Mouse (Mus musculus) cerebellum, adult 2 months (tissue): ENCODE measurements at regions not wholly inside any gene's neighbourhood (a gene's known extent, or its start where the extent isn't known, plus 50 kb on each side); places are given as distances from the start of the nearest gene placed in this dataset.

Experiments
- DNase-seq, 2 experiments: peaks; one replicate each; pipeline ENCODE4 v3.0.0; 2021
- H3K27ac ChIP-seq: fragments of 200-500 bp; 2 replicates; pipeline ENCODE4 v1.5.1; 2012; ENCODE audit warnings: low read length, control low read depth, inconsistent platforms; ENCODE audit not compliant: insufficient read depth
- H3K27me3 ChIP-seq: fragments of 200-500 bp; 2 replicates; pipeline ENCODE4 v1.6.1; 2012; ENCODE audit warnings: inconsistent platforms, mild to moderate bottlenecking, low read length, moderate library complexity; ENCODE audit not compliant: control insufficient read depth, insufficient read depth
- H3K4me1 ChIP-seq: fragments of 200-500 bp; 2 replicates; pipeline ENCODE4 v1.6.1; 2011; ENCODE audit warnings: low read length; ENCODE audit not compliant: control insufficient read depth, insufficient read depth
- H3K4me3 ChIP-seq: fragments of 200-500 bp; replicated peaks from 2 replicates; pipeline ENCODE3; 2011; ENCODE audit warnings: mild to moderate bottlenecking, low read depth, low read length, control low read depth; ENCODE audit not compliant: insufficient read depth
- CTCF ChIP-seq: fragments of 200-500 bp; IDR thresholded peaks from 2 replicates; pipeline ENCODE4 v1.5.1; 2011; ENCODE audit warnings: low read depth, mild to moderate bottlenecking, control low read depth, low read length, moderate library complexity, borderline replicate concordance; ENCODE audit not compliant: insufficient read depth
- POLR2A ChIP-seq: fragments of 200-500 bp; IDR thresholded peaks from 2 replicates; pipeline ENCODE4 v1.6.1; 2011; ENCODE audit warnings: low read length, control low read depth, borderline replicate concordance; ENCODE audit not compliant: insufficient read depth
- WGBS: fragments of 180-500 bp; shearing (Covaris S2); methylation state at CpG from one replicate; pipeline ENCODE4 v1.1.7; 2018; 5-methylcytosine and 5-hydroxymethylcytosine counted together

DNA sequence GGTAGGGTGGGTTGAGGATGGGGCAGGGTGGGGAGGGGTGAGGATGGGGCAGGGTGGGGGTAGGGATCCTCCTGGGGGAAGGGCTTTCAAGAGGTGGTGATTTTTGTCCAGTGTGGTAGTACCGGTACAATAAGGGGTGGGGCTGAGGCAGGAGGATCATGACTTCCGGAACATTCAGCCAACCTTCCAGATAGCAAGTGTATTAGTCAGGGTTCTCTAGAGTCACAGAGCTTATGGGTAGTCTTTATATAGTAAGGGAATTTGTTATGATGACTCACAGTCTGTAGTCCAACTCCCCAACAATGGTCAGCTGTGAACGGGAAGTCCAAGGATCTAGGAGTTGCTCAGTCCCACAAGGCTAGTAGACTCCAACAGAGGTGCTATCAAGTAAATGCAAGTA is 145.5 kb downstream of the Rpap3 start:
- 91% methylated on average over 3 of the region's 3 CpGs for WGBS
- Histone ChIP-seq H3K27me3 (no peaks in the 10 kb centered on the region), H3K4me1 (no peaks in the 10 kb centered on the region), H3K4me3 (no peak overlapping the region), H3K27ac (no peak overlapping the region)
- no peak for DNase-seq
- TF ChIP-seq CTCF (no peak), POLR2A (no peak)

DNA sequence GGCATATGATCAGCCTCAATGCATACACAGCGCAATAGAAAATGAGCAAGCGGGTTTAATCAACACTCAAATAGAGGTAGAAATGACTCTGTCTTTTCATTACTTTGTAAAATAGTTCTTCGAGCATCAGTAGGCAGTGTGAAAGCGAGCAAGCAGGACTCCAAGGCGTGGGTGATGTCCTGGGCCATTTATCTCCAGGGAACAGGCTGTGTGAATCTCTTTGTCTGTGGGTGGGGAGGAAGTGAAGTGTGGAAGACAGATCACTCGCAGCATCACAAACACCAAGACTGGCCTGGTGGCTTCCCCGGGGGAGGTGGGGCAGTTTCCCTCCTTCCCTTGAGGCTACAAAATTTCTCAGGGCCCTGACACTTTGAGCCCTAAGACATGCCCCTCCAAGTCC is 146.9 kb downstream of the Rpap3 start:
- H3K27me3 ChIP-seq = no peaks in the 10 kb centered on the region
- WGBS = 79% methylated on average over 7 of the region's 7 CpGs
- H3K27ac ChIP-seq = no peak overlapping the region
- no peak overlapping the region for H3K4me3 ChIP-seq
- H3K4me1 ChIP-seq = no peaks in the 10 kb centered on the region
- DNase-seq = no peak
- TF ChIP-seq CTCF (no peak), POLR2A (no peak)

DNA sequence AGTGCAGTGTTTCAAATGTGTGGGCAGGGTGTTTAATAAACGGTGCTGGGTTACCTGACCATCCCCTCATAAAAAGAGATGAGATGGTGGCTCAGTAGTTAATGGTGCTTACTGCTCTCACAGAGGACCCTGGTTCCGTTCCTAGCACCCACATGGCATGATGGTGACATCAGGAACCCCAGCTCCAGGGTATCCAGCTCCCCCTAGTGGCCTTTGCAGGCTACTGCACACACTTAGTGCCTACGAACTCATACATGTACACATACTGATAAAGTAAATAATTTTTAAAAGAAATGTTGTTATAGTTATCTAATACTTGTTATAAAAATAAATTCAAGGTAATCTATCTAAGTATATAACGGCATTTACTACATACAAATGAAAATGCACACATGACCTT is 157.3 kb downstream of the Rpap3 start:
- no peak overlapping the region for H3K4me3 ChIP-seq
- DNase-seq = no peak
- H3K27me3 ChIP-seq = no peaks in the 10 kb centered on the region
- 85% methylated on average over 4 of the region's 4 CpGs for WGBS
- no peak overlapping the region for H3K27ac ChIP-seq
- TF ChIP-seq CTCF = no peak
- no peak for TF ChIP-seq POLR2A
- H3K4me1 ChIP-seq = no peaks in the 10 kb centered on the region

DNA sequence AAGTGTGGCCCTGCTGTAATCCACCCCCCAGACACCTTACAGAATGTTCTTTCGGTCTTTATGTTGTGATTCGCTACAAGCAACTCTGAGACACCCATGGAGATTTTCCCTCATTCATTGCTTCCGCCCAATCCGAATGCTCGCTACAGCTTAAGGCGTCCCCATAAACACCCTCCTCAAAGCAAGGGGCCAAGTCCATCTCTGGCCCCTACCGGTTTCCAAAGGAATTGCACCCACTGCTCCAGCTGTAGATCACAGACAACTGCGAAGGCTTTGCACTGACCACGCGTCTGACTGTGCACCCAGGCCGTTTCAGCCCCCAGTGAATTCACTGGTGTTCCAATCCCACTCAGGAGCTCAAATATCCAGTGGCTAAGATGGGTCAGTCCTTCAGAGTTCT is 160.6 kb downstream of the Rpap3 start:
- no peak overlapping the region for H3K27ac ChIP-seq
- no peaks in the 10 kb centered on the region for H3K27me3 ChIP-seq
- H3K4me3 ChIP-seq = no peak overlapping the region
- WGBS = 89% methylated on average over 11 of the region's 11 CpGs
- TF ChIP-seq CTCF = no peak
- TF ChIP-seq POLR2A = no peak
- no peaks in the 10 kb centered on the region for H3K4me1 ChIP-seq
- no peak for DNase-seq

DNA sequence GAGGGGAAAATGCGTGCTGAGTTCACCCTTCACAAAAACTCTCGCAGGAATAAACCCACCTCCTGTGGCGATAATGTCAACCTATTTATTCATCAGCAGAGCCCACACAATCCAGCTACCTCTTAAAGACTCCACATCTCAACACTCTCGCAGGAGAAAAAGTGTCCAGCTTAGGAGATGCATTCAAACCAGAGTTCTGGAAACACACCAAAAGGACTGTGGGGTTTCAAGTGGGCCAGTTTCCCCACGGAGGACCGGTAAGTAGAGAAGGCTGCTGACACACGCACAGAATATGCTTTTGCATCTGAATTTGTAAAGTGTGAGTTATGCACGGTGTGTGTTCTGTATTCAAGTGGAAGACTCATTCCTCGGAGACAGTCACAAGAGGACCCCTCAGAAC is 164.0 kb downstream of the Rpap3 start:
- no peak for DNase-seq
- TF ChIP-seq CTCF (no peak), POLR2A (no peak)
- 53% methylated on average over 9 of the region's 9 CpGs for WGBS
- no peaks in the 10 kb centered on the region for H3K4me1 ChIP-seq
- H3K27me3 ChIP-seq = no peaks in the 10 kb centered on the region
- H3K27ac ChIP-seq = no peak overlapping the region
- no peak overlapping the region for H3K4me3 ChIP-seq

DNA sequence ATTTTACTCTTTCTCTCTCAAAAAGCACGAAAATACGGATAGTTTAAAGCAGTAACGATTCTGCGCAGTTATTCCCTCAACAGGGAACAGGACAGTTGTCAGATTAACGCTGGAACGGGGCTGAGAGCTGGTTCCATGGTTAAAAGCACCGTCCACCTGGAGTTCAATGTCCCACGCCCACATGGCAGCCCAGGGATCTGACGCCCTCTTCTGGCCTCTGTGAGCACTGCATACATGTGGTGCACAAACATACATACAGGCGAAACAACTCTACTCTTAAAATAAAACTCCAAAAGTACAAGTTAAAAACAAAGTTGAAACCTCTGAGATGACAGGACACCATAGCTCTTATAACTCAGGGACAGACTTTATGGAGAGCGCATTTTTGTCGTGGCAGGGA is 169.5 kb downstream of the Rpap3 start:
- H3K27ac ChIP-seq = no peak overlapping the region
- H3K4me1 ChIP-seq = no peaks in the 10 kb centered on the region
- whole genome bisulfite sequencing = 91% methylated on average over 12 of the region's 12 CpGs
- TF ChIP-seq POLR2A (no peak), CTCF (no peak)
- H3K27me3 ChIP-seq = no peaks in the 10 kb centered on the region
- DNase-seq = no peak
- H3K4me3 ChIP-seq = no peak overlapping the region

DNA sequence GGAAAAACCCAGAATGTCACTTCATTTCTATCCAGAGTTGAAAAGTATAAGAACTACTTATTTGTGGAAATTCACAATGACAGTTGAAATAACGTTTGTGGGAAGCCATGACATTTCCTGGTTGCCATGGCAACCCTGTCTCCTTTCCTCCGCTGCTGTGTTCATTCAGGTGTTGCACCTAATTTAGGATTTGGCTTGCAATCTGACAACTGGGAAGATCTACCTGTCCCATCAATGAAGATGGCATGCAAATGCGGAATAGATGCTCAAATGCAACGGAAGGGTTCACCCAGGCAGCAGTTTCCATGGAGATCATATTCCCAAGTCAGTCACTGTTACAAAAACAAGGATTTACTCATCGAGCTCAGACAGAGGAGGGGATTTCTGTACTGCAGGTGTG is 170.7 kb downstream of the Rpap3 start:
- no peaks in the 10 kb centered on the region for H3K27me3 ChIP-seq
- H3K27ac ChIP-seq = no peak overlapping the region
- no peak overlapping the region for H3K4me3 ChIP-seq
- TF ChIP-seq POLR2A = no peak
- no peak for TF ChIP-seq CTCF
- DNase-seq = no peak
- 37% methylated on average over 5 of the region's 5 CpGs for WGBS
- H3K4me1 ChIP-seq = no peaks in the 10 kb centered on the region

DNA sequence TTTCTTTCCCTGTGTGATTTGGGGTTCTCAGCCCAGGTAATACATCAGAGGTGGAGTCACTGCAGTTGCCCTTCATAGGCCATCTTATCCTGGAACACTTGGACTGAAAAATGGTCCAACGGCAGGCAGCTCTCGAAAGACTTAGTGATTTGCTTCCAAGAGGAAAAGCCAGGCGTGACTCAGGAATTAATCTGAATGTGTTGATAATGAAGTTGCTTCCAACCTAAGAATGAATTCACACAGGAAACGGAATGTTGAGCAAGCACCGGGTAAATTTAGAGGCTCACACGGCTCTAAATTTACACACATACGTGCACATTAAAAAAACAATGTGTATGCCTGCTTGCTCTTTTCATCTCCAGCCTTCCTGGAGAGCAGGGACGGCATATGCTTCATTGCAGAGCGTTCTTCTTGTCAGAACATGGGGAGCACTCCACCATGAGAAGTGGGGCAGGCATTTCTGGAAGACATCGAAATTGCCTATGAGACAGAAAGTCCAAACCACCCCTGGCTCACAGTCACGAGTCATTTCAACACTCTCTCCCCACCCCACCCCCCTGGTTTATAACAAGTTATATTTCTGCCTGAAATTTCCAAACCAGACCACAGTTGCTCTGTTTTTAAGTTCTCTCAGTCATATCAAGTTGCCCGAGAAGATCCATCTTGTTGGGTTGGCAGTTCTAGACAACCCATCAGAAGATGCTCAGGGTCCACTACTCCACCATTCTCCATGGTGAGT is 171.9 kb downstream of the Rpap3 start:
- Histone ChIP-seq H3K27me3 (no peaks in the 10 kb centered on the region), H3K4me1 (no peaks in the 10 kb centered on the region), H3K4me3 (no peak overlapping the region), H3K27ac (no peak overlapping the region)
- DNase-seq = no peak
- 65% methylated on average over 12 of the region's 12 CpGs for WGBS
- TF ChIP-seq CTCF (no peak), POLR2A (no peak)
